Mouse (Mus musculus): ENCODE data around the gene Teddm2. TPM values are rescaled to one million over a fixed set of nuclear protein-coding genes. Genes with fewer than 3 reads are reported as not detected.

Gene Teddm2
- 0.53 and 0.88 TPM in 2 replicates for polyA plus RNA-seq (2015; fragmentation: Nextera tagmentation; extraction: Ambion mirVana)

- H3K4me2 ChIP-seq (ENCODE audit: low read depth, low read length), result peak within 1 kb of the TSS; percentile 66
- H3K36me3 ChIP-seq (replicated peaks; ENCODE audit: insufficient read depth, low read length), result peaks cover 22% of the 10 kb centered on the region
- peak within 1 kb of the TSS; percentile 91 for H3K4me3 ChIP-seq (ENCODE audit: low read depth, low read length)
- H3K9me3 ChIP-seq (ENCODE audit: low read length), result no peaks in the 10 kb centered on the region
- WGBS (ENCODE audit: insufficient replicate concordance), result under 1% methylated on average over 51 of the region's 51 CpGs
- peak within 1 kb of the TSS; percentile 96 for H3K9ac ChIP-seq (replicated peaks)
- H3K27ac ChIP-seq (ENCODE audit: low read depth), result peak within 1 kb of the TSS; percentile 98
- DNase-seq (peak; percentile 95), ATAC-seq (peak; percentile 89)
- TF ChIP-seq CTCF (IDR thresholded peaks at IDR 0.05; ENCODE audit: low read depth) (no peak), EP300 (IDR thresholded peaks at IDR 0.05; ENCODE audit: low read depth) (peak; percentile 76)
- H3K4me1 ChIP-seq (ENCODE audit: insufficient read depth), result peaks cover 18% of the 10 kb centered on the region
- no peaks in the 10 kb centered on the region for H3K27me3 ChIP-seq (ENCODE audit: insufficient read depth, low read length)
Observed at GRCm38 (mm10) chr1:153899731-153900380, at the start of gene Teddm2, which contains the start of gene Glul. Gene Teddm2 (minus strand): TSS chr1:153900228. Gene Glul (plus strand): TSS chr1:153899944.

- Histone ChIP-seq H3K27me3 (ENCODE audit: insufficient read depth, low read length) (no peaks in the 10 kb centered on the region), H3K4me3 (ENCODE audit: low read depth, low read length) (no peak overlapping the region), H3K4me1 (ENCODE audit: insufficient read depth) (no peaks in the 10 kb centered on the region), H3K9me3 (ENCODE audit: low read length) (no peaks in the 10 kb centered on the region), H3K9ac (replicated peaks) (no peak overlapping the region), H3K36me3 (replicated peaks; ENCODE audit: insufficient read depth, low read length) (no peaks in the 10 kb centered on the region), H3K4me2 (ENCODE audit: low read depth, low read length) (no peak overlapping the region), H3K27ac (ENCODE audit: low read depth) (no peak overlapping the region)
- no peak for TF ChIP-seq EP300 (IDR thresholded peaks at IDR 0.05; ENCODE audit: low read depth)
- no peak for TF ChIP-seq CTCF (IDR thresholded peaks at IDR 0.05; ENCODE audit: low read depth)
- WGBS (ENCODE audit: insufficient replicate concordance), result 79% methylated on average over 6 of the region's 6 CpGs
- DNase-seq, result no peak
- ATAC-seq, result no peak
Observed at GRCm38 (mm10) chr1:153947837-153948236, 47.8 kb upstream of the Teddm2 start.

- no peak for DNase-seq
- H3K4me2 ChIP-seq (ENCODE audit: low read depth, low read length), result no peak overlapping the region
- no peaks in the 10 kb centered on the region for H3K4me1 ChIP-seq (ENCODE audit: insufficient read depth)
- no peak overlapping the region for H3K9ac ChIP-seq (replicated peaks)
- no peak overlapping the region for H3K27ac ChIP-seq (ENCODE audit: low read depth)
- ATAC-seq, result no peak
- no peak overlapping the region for H3K4me3 ChIP-seq (ENCODE audit: low read depth, low read length)
- no peaks in the 10 kb centered on the region for H3K36me3 ChIP-seq (replicated peaks; ENCODE audit: insufficient read depth, low read length)
- TF ChIP-seq CTCF (IDR thresholded peaks at IDR 0.05; ENCODE audit: low read depth), result no peak
- TF ChIP-seq EP300 (IDR thresholded peaks at IDR 0.05; ENCODE audit: low read depth), result no peak
- WGBS (ENCODE audit: insufficient replicate concordance), result 61% methylated on average over 7 of the region's 7 CpGs
- no peaks in the 10 kb centered on the region for H3K27me3 ChIP-seq (ENCODE audit: insufficient read depth, low read length)
- H3K9me3 ChIP-seq (ENCODE audit: low read length), result no peaks in the 10 kb centered on the region
Observed at GRCm38 (mm10) chr1:153946971-153947370, 46.9 kb upstream of the Teddm2 start.

GRCm38 (mm10) chr1:153945181-153945580, 45.2 kb upstream of the Teddm2 start:
- no peaks in the 10 kb centered on the region for H3K4me1 ChIP-seq (ENCODE audit: insufficient read depth)
- H3K4me2 ChIP-seq (ENCODE audit: low read depth, low read length), result no peak overlapping the region
- no peak overlapping the region for H3K9ac ChIP-seq (replicated peaks)
- TF ChIP-seq EP300 (IDR thresholded peaks at IDR 0.05; ENCODE audit: low read depth), result no peak
- no peak for TF ChIP-seq CTCF (IDR thresholded peaks at IDR 0.05; ENCODE audit: low read depth)
- no peaks in the 10 kb centered on the region for H3K27me3 ChIP-seq (ENCODE audit: insufficient read depth, low read length)
- no peak overlapping the region for H3K4me3 ChIP-seq (ENCODE audit: low read depth, low read length)
- H3K9me3 ChIP-seq (ENCODE audit: low read length), result no peaks in the 10 kb centered on the region
- DNase-seq, result no peak
- H3K36me3 ChIP-seq (replicated peaks; ENCODE audit: insufficient read depth, low read length), result no peaks in the 10 kb centered on the region
- WGBS (ENCODE audit: insufficient replicate concordance), result 62% methylated on average over 5 of the region's 5 CpGs
- H3K27ac ChIP-seq (ENCODE audit: low read depth), result no peak overlapping the region
- no peak for ATAC-seq

- Histone ChIP-seq H3K4me1 (ENCODE audit: insufficient read depth) (no peaks in the 10 kb centered on the region), H3K9ac (replicated peaks) (no peak overlapping the region), H3K27me3 (ENCODE audit: insufficient read depth, low read length) (no peaks in the 10 kb centered on the region), H3K9me3 (ENCODE audit: low read length) (no peaks in the 10 kb centered on the region), H3K27ac (ENCODE audit: low read depth) (no peak overlapping the region), H3K4me2 (ENCODE audit: low read depth, low read length) (no peak overlapping the region), H3K4me3 (ENCODE audit: low read depth, low read length) (no peak overlapping the region), H3K36me3 (replicated peaks; ENCODE audit: insufficient read depth, low read length) (no peaks in the 10 kb centered on the region)
- TF ChIP-seq EP300 (IDR thresholded peaks at IDR 0.05; ENCODE audit: low read depth) (no peak), CTCF (IDR thresholded peaks at IDR 0.05; ENCODE audit: low read depth) (no peak)
- ATAC-seq (no peak), DNase-seq (no peak)
- WGBS (ENCODE audit: insufficient replicate concordance), result 85% methylated on average over 2 of the region's 2 CpGs
Observed at GRCm38 (mm10) chr1:153940986-153941385, 41.0 kb upstream of the Teddm2 start.

- H3K9ac ChIP-seq (replicated peaks), result no peak overlapping the region
- no peak overlapping the region for H3K4me3 ChIP-seq (ENCODE audit: low read depth, low read length)
- no peak overlapping the region for H3K27ac ChIP-seq (ENCODE audit: low read depth)
- no peaks in the 10 kb centered on the region for H3K9me3 ChIP-seq (ENCODE audit: low read length)
- TF ChIP-seq EP300 (IDR thresholded peaks at IDR 0.05; ENCODE audit: low read depth) (no peak), CTCF (IDR thresholded peaks at IDR 0.05; ENCODE audit: low read depth) (no peak)
- no peaks in the 10 kb centered on the region for H3K4me1 ChIP-seq (ENCODE audit: insufficient read depth)
- no peak overlapping the region for H3K4me2 ChIP-seq (ENCODE audit: low read depth, low read length)
- DNase-seq, result no peak
- H3K36me3 ChIP-seq (replicated peaks; ENCODE audit: insufficient read depth, low read length), result no peaks in the 10 kb centered on the region
- H3K27me3 ChIP-seq (ENCODE audit: insufficient read depth, low read length), result no peaks in the 10 kb centered on the region
- no peak for ATAC-seq
- 90% methylated on average over 2 of the region's 2 CpGs for WGBS (ENCODE audit: insufficient replicate concordance)
Observed at GRCm38 (mm10) chr1:153937025-153937424, 37.0 kb upstream of the Teddm2 start.

Measured in liver, postnatal 0 days (tissue).